Mouse (Mus musculus): ENCODE measurements around the gene Gls.

Gene Gls

GRCm38 (mm10) chr1:52158040-52158439, 75.0 kb downstream of the Gls start:
- DNase-seq (ENCODE audit: low spot score), result no peak

- DNase-seq (ENCODE audit: low spot score), result no peak
Observed at GRCm38 (mm10) chr1:52156351-52156750, 76.7 kb downstream of the Gls start.

GRCm38 (mm10) chr1:52154890-52155289, 78.1 kb downstream of the Gls start:
- no peak for DNase-seq (ENCODE audit: low spot score)

GRCm38 (mm10) chr1:52152936-52153335, 80.1 kb downstream of the Gls start:
- no peak for DNase-seq (ENCODE audit: low spot score)

- no peak for DNase-seq (ENCODE audit: low spot score)
Observed at GRCm38 (mm10) chr1:52152369-52152768, 80.7 kb downstream of the Gls start.

- DNase-seq (ENCODE audit: low spot score), result no peak
Observed at GRCm38 (mm10) chr1:52151166-52151565, 81.9 kb downstream of the Gls start.

- DNase-seq (ENCODE audit: low spot score), result no peak
Observed at GRCm38 (mm10) chr1:52150676-52151075, 82.4 kb downstream of the Gls start.

- DNase-seq (ENCODE audit: low spot score), result peak; percentile 50
Observed at GRCm38 (mm10) chr1:52149934-52150346, 83.1 kb downstream of the Gls start.

GRCm38 (mm10) chr1:52148696-52149095, 84.3 kb downstream of the Gls start:
- no peak for DNase-seq (ENCODE audit: low spot score)

- no peak for DNase-seq (ENCODE audit: low spot score)
Observed at GRCm38 (mm10) chr1:52148178-52148577, 84.9 kb downstream of the Gls start.

- DNase-seq (ENCODE audit: low spot score), result no peak
Observed at GRCm38 (mm10) chr1:52147431-52147830, 85.6 kb downstream of the Gls start.

- peak; percentile 43 for DNase-seq (ENCODE audit: low spot score)
Observed at GRCm38 (mm10) chr1:52146214-52146970, 86.6 kb downstream of the Gls start.

GRCm38 (mm10) chr1:52144907-52145306, 88.1 kb downstream of the Gls start:
- DNase-seq (ENCODE audit: low spot score), result no peak

GRCm38 (mm10) chr1:52143596-52144156, 89.4 kb downstream of the Gls start:
- DNase-seq (ENCODE audit: low spot score), result no peak

GRCm38 (mm10) chr1:52143191-52143590, 89.8 kb downstream of the Gls start:
- DNase-seq (ENCODE audit: low spot score), result no peak

- no peak for DNase-seq (ENCODE audit: low spot score)
Observed at GRCm38 (mm10) chr1:52142117-52142516, 90.9 kb downstream of the Gls start.

GRCm38 (mm10) chr1:52141482-52141881, 91.5 kb downstream of the Gls start:
- no peak for DNase-seq (ENCODE audit: low spot score)

GRCm38 (mm10) chr1:52140534-52140933, 92.5 kb downstream of the Gls start:
- no peak for DNase-seq (ENCODE audit: low spot score)

- DNase-seq (ENCODE audit: low spot score), result no peak
Observed at GRCm38 (mm10) chr1:52137292-52137691, 95.7 kb downstream of the Gls start.

- no peak for DNase-seq (ENCODE audit: low spot score)
Observed at GRCm38 (mm10) chr1:52133254-52133653, 99.8 kb downstream of the Gls start.

- no peak for DNase-seq (ENCODE audit: low spot score)
Observed at GRCm38 (mm10) chr1:52131787-52132377, 101.2 kb downstream of the Gls start.

- DNase-seq (ENCODE audit: low spot score), result no peak
Observed at GRCm38 (mm10) chr1:52129794-52130193, 103.2 kb downstream of the Gls start.

- no peak for DNase-seq (ENCODE audit: low spot score)
Observed at GRCm38 (mm10) chr1:52127350-52127749, 105.7 kb downstream of the Gls start.
